Mouse (Mus musculus) liver, embryonic 11.5 days (tissue): Measurements from ENCODE around the gene AW011738. TPM values are rescaled to one million over a fixed set of nuclear protein-coding genes. Genes with fewer than 3 reads are reported as not detected.

Experiments
- ATAC-seq: fragments of 200-750 bp; cut with Nextera tagmentation; replicated peaks from 2 replicates; pipeline ENCODE4 v1.8.0; 2017; ENCODE audit warnings: moderate number of reproducible peaks, mild to moderate bottlenecking, moderate TSS enrichment, moderate library complexity; ENCODE audit not compliant: low FRiP score
- DNase-seq: peaks from one replicate; pipeline ENCODE4 v3.0.0-alpha.2; 2017; ENCODE audit warnings: low spot score
- H3K27ac ChIP-seq: fragments of 300-500 bp; sonication (generic); 2 replicates; pipeline ENCODE4 v1.5.1; 2014; ENCODE audit warnings: mild to moderate bottlenecking, low read depth, low read length, control low read depth
- H3K27me3 ChIP-seq: fragments of 300-500 bp; sonication (generic); replicated peaks from 2 replicates; pipeline ENCODE4 v1.6.1; 2014; ENCODE audit warnings: low read length, mixed read lengths; ENCODE audit not compliant: control insufficient read depth, insufficient read depth
- H3K36me3 ChIP-seq: fragments of 300-500 bp; sonication (generic); 2 replicates; pipeline ENCODE4 v1.6.1; 2014; ENCODE audit warnings: mild to moderate bottlenecking, low read length, moderate library complexity, mixed read lengths; ENCODE audit not compliant: control insufficient read depth, insufficient read depth
- H3K4me1 ChIP-seq: fragments of 300-500 bp; sonication (generic); replicated peaks from 2 replicates; pipeline ENCODE4 v1.6.1; 2014; ENCODE audit warnings: low read length, mixed read lengths; ENCODE audit not compliant: control insufficient read depth, insufficient read depth
- H3K4me2 ChIP-seq: fragments of 300-500 bp; sonication (generic); 2 replicates; pipeline ENCODE4 v1.6.1; 2014; ENCODE audit warnings: mild to moderate bottlenecking, control low read depth, moderate library complexity
- H3K4me3 ChIP-seq: fragments of 300-500 bp; sonication (generic); 2 replicates; pipeline ENCODE4 v1.5.1; 2014; ENCODE audit warnings: low read depth, low read length, control low read depth
- H3K9ac ChIP-seq: fragments of 300-500 bp; sonication (generic); 2 replicates; pipeline ENCODE4 v1.6.1; 2014; ENCODE audit warnings: low read depth, low read length, control low read depth
- H3K9me3 ChIP-seq: fragments of 300-500 bp; sonication (generic); 2 replicates; pipeline ENCODE4 v1.6.1; 2016; ENCODE audit warnings: low read length, inconsistent platforms, mixed read lengths; ENCODE audit not compliant: control insufficient read depth
- WGBS: fragments of 180-500 bp; shearing (Covaris S2); extraction: QIAGEN DNeasy Blood & Tissue Kit; methylation state at CpG from one replicate; pipeline ENCODE4 v1.1.7; 2014; 5-methylcytosine and 5-hydroxymethylcytosine counted together
- polyA plus RNA-seq: library from polyadenylated mRNA; unstranded; fragments of >200 nt; fragmentation: Nextera tagmentation; extraction: Ambion mirVana; gene quantifications from 2 replicates; pipeline ENCODE4 v1.2.1, GENCODE M21; 2014

AW011738 gene
- 0.08 and 0.73 TPM in 2 replicates for polyA plus RNA-seq

- under 1% methylated on average over 34 of the region's 39 CpGs for WGBS
- H3K4me3 ChIP-seq: peak within 1 kb of the TSS; percentile 56
- peak within 1 kb of the TSS; percentile 67 for H3K27ac ChIP-seq
- peaks cover 10% of the 10 kb centered on the region for H3K4me1 ChIP-seq
- H3K9me3 ChIP-seq: no peaks in the 10 kb centered on the region
- H3K27me3 ChIP-seq: peaks cover 26% of the 10 kb centered on the region
- no peaks in the 10 kb centered on the region for H3K36me3 ChIP-seq
- H3K9ac ChIP-seq: peak within 1 kb of the TSS; percentile 53
- peak; percentile 69 for ATAC-seq
- H3K4me2 ChIP-seq: peak within 1 kb of the TSS; percentile 85
- DNase-seq: peak; percentile 81
These were observed at the start of gene AW011738 for GRCm38 (mm10) chr4:156203001-156203412. TSS of gene AW011738 (plus strand) at chr4:156203304.

GRCm38 (mm10) chr4:156154771-156155170 lies 48.3 kb upstream of the AW011738 start:
- no peak for ATAC-seq
- Histone ChIP-seq H3K27ac (no peak overlapping the region), H3K4me2 (no peak overlapping the region), H3K4me1 (no peaks in the 10 kb centered on the region), H3K9ac (no peak overlapping the region), H3K27me3 (no peaks in the 10 kb centered on the region), H3K9me3 (peaks cover 8% of the 10 kb centered on the region; the same call in 1 of the 2 replicates), H3K4me3 (no peak overlapping the region), H3K36me3 (no peaks in the 10 kb centered on the region)
- no peak for DNase-seq
- 91% methylated on average over 3 of the region's 3 CpGs for WGBS

GRCm38 (mm10) chr4:156166477-156166876 lies 36.6 kb upstream of the AW011738 start:
- Histone ChIP-seq H3K27ac (no peak overlapping the region), H3K9ac (no peak overlapping the region), H3K4me2 (no peak overlapping the region), H3K4me3 (no peak overlapping the region), H3K36me3 (peaks cover 21% of the 10 kb centered on the region), H3K4me1 (no peaks in the 10 kb centered on the region), H3K27me3 (no peaks in the 10 kb centered on the region), H3K9me3 (peaks cover 5% of the 10 kb centered on the region)
- no peak for DNase-seq
- 84% methylated on average over 9 of the region's 9 CpGs for WGBS
- no peak for ATAC-seq

- Histone ChIP-seq H3K4me1 (no peaks in the 10 kb centered on the region), H3K27me3 (no peaks in the 10 kb centered on the region), H3K9me3 (no peaks in the 10 kb centered on the region), H3K4me3 (no peak overlapping the region), H3K9ac (no peak overlapping the region), H3K4me2 (no peak overlapping the region), H3K27ac (no peak overlapping the region), H3K36me3 (peaks cover 35% of the 10 kb centered on the region)
- ATAC-seq (no peak), DNase-seq (no peak)
- WGBS: 86% methylated on average over 8 of the region's 8 CpGs
These were observed 34.5 kb upstream of the AW011738 start for GRCm38 (mm10) chr4:156168611-156169010.

- H3K9ac ChIP-seq: no peak overlapping the region
- H3K4me3 ChIP-seq: no peak overlapping the region
- H3K27me3 ChIP-seq: no peaks in the 10 kb centered on the region
- 93% methylated on average over 10 of the region's 10 CpGs for WGBS
- peaks cover 40% of the 10 kb centered on the region for H3K36me3 ChIP-seq
- H3K4me2 ChIP-seq: no peak overlapping the region
- no peaks in the 10 kb centered on the region for H3K9me3 ChIP-seq
- ATAC-seq (no peak), DNase-seq (no peak)
- H3K4me1 ChIP-seq: no peaks in the 10 kb centered on the region
- no peak overlapping the region for H3K27ac ChIP-seq
These were observed 34.0 kb upstream of the AW011738 start for GRCm38 (mm10) chr4:156169129-156169528.

- Histone ChIP-seq H3K4me3 (no peak overlapping the region), H3K9ac (no peak overlapping the region), H3K27me3 (no peaks in the 10 kb centered on the region), H3K9me3 (no peaks in the 10 kb centered on the region), H3K4me2 (no peak overlapping the region), H3K36me3 (peaks cover 61% of the 10 kb centered on the region), H3K4me1 (no peaks in the 10 kb centered on the region), H3K27ac (no peak overlapping the region)
- DNase-seq (no peak), ATAC-seq (no peak)
- WGBS: 96% methylated on average over 11 of the region's 11 CpGs
These were observed 31.3 kb upstream of the AW011738 start for GRCm38 (mm10) chr4:156171828-156172227.

GRCm38 (mm10) chr4:156177630-156178029 lies 25.5 kb upstream of the AW011738 start:
- WGBS: 92% methylated on average over 9 of the region's 9 CpGs
- H3K36me3 ChIP-seq: peaks cover 55% of the 10 kb centered on the region
- DNase-seq: no peak

GRCm38 (mm10) chr4:156183747-156184146 lies 19.4 kb upstream of the AW011738 start:
- ATAC-seq (no peak), DNase-seq (no peak)
- Histone ChIP-seq H3K9ac (no peak overlapping the region), H3K27ac (no peak overlapping the region), H3K27me3 (no peaks in the 10 kb centered on the region), H3K9me3 (no peaks in the 10 kb centered on the region), H3K4me1 (peaks cover 44% of the 10 kb centered on the region), H3K36me3 (peaks cover 9% of the 10 kb centered on the region; the same call in 1 of the 2 replicates), H3K4me3 (no peak overlapping the region), H3K4me2 (no peak overlapping the region)
- WGBS: 71% methylated on average over 5 of the region's 5 CpGs

More at GRCm38 (mm10) chr4:156177630-156178029, 25.5 kb upstream of the AW011738 start:
- Histone ChIP-seq H3K9ac (no peak overlapping the region), H3K4me2 (no peak overlapping the region), H3K27me3 (no peaks in the 10 kb centered on the region), H3K4me3 (no peak overlapping the region), H3K27ac (no peak overlapping the region), H3K4me1 (no peaks in the 10 kb centered on the region), H3K9me3 (no peaks in the 10 kb centered on the region)
- ATAC-seq: no peak

GRCm38 (mm10) chr4:156184291-156184954 lies 18.7 kb upstream of the AW011738 start:
- DNase-seq (no peak), ATAC-seq (0 out of 2 replicates have a peak, but pooled peaks have one; percentile 37)
- 0 out of 2 replicates have a peak, but pooled peaks cover 3% of the 10 kb centered on the region for H3K36me3 ChIP-seq
- WGBS: 55% methylated on average over 7 of the region's 7 CpGs
- H3K4me3 ChIP-seq: no peak overlapping the region
- H3K4me1 ChIP-seq: peaks cover 51% of the 10 kb centered on the region
- H3K9ac ChIP-seq: peak overlapping the region; percentile 22; the same call in 1 of the 2 replicates
- no peaks in the 10 kb centered on the region for H3K27me3 ChIP-seq
- no peak overlapping the region for H3K27ac ChIP-seq
- no peaks in the 10 kb centered on the region for H3K9me3 ChIP-seq
- peak overlapping the region; percentile 80 for H3K4me2 ChIP-seq
